Comparison of ENCODE assay signal across 12 mouse cellular contexts in the genomic region with DNA sequence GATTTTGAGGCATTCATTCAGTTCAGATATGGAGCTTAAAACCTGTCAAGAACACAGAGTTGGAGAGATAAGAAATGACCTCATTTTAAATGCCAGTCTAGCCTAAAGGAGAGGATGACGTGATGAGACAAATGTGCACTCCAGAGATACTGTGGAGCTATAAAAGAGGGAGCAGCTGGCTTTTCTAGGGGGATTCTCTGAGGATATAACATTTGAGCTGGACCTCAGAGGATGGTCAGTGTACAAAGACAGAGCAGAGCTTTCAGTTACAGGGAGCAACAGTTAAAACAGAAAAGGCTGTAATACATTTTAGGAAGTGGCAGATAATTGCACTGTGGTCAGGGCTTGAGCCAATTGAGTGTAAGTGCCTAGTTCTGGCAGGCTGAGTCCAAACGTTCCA. TPM values are rescaled to one million over a fixed set of nuclear protein-coding genes. Genes with fewer than 3 reads are reported as not detected.
DNase-seq lines count a peak whose midpoint lies in the region; ATAC-seq and TF ChIP-seq lines count a peak whose summit lies in the region.
"Had no signal": no experiment of that assay in that cellular context is flagged by ENCODE, and none has a peak within 500 bp of the region (broad histone marks: within the 10 kb centered on the region; RNA-seq: fewer than 3 reads in every experiment).

No protein-coding gene starts in this region.

- H3K4me3 ChIP-seq in stomach, embryonic 15.5 days (replicated peaks), result no peak overlapping the region
- H3K4me3 ChIP-seq in stomach, postnatal 0 days (ENCODE audit: low read depth, low read length), result no peak overlapping the region
- no peak overlapping the region for H3K4me3 ChIP-seq in liver, embryonic 16.5 days (ENCODE audit: low read depth, low read length)
- H3K4me3 ChIP-seq: embryonic facial prominence, embryonic 15.5 days; intestine, embryonic 15.5 days had no signal

- H3K9ac ChIP-seq in stomach, embryonic 15.5 days, result no peak overlapping the region
- no peak overlapping the region for H3K9ac ChIP-seq in stomach, postnatal 0 days (ENCODE audit: low read length)
- no peak overlapping the region for H3K9ac ChIP-seq in liver, embryonic 16.5 days (ENCODE audit: low read depth, low read length)
- H3K9ac ChIP-seq: embryonic facial prominence, embryonic 15.5 days; intestine, embryonic 15.5 days had no signal

- peak; percentile 23 for DNase-seq in embryo, embryonic 11 days
- DNase-seq in embryo, embryonic 9.5 days (ENCODE audit: extremely low spot score), result no peak
- no peak for DNase-seq in stomach, postnatal 0 days (ENCODE audit: low spot score)
- no peak for DNase-seq in cerebellum, adult 9-11 months
- no peak for DNase-seq in thymus, postnatal 4 days
- no peak for DNase-seq in spleen, adult 18-20 months
- DNase-seq: B cell, adult 2 months had no signal

- peak overlapping the region; percentile 37; the same call in 1 of the 2 replicates for H3K27ac ChIP-seq in stomach, embryonic 15.5 days
- H3K27ac ChIP-seq in stomach, postnatal 0 days (replicated peaks), result no peak overlapping the region; the same call in 1 of the 2 replicates
- H3K27ac ChIP-seq in liver, embryonic 16.5 days (ENCODE audit: low read length), result no peak overlapping the region
- H3K27ac ChIP-seq: embryonic facial prominence, embryonic 15.5 days; intestine, embryonic 15.5 days; macrophage had no signal

- H3K9me3 ChIP-seq in stomach, embryonic 15.5 days, result no peaks in the 10 kb centered on the region
- no peaks in the 10 kb centered on the region for H3K9me3 ChIP-seq in stomach, postnatal 0 days (ENCODE audit: control insufficient read depth, low read length)
- no peaks in the 10 kb centered on the region for H3K9me3 ChIP-seq in liver, embryonic 16.5 days (replicated peaks; ENCODE audit: control insufficient read depth, low read length)
- H3K9me3 ChIP-seq: embryonic facial prominence, embryonic 15.5 days; intestine, embryonic 15.5 days had no signal

- no peak for ATAC-seq in stomach, embryonic 15.5 days (ENCODE audit: insufficient read depth, low FRiP score, low read depth)
- no peak for ATAC-seq in stomach, postnatal 0 days (ENCODE audit: low FRiP score, low TSS enrichment)
- ATAC-seq in liver, embryonic 16.5 days (ENCODE audit: low read depth), result 0 out of 2 replicates have a peak, but pooled peaks have one; percentile 43
- ATAC-seq: intestine, embryonic 15.5 days had no signal

- no peaks in the 10 kb centered on the region for H3K27me3 ChIP-seq in stomach, embryonic 15.5 days (replicated peaks)
- no peaks in the 10 kb centered on the region for H3K27me3 ChIP-seq in stomach, postnatal 0 days (ENCODE audit: control insufficient read depth, insufficient read depth, low read length)
- no peaks in the 10 kb centered on the region for H3K27me3 ChIP-seq in liver, embryonic 16.5 days (ENCODE audit: control insufficient read depth, insufficient read depth, low read depth, low read length)
- H3K27me3 ChIP-seq: embryonic facial prominence, embryonic 15.5 days; intestine, embryonic 15.5 days had no signal

- no peak for TF ChIP-seq CTCF in stomach, postnatal 0 days (IDR thresholded peaks at IDR 0.05; ENCODE audit: low read depth)

- no peak overlapping the region for H3K4me2 ChIP-seq in stomach, embryonic 15.5 days
- H3K4me2 ChIP-seq in stomach, postnatal 0 days (replicated peaks; ENCODE audit: low read depth), result no peak overlapping the region
- no peak overlapping the region for H3K4me2 ChIP-seq in liver, embryonic 16.5 days (ENCODE audit: low read depth, low read length)
- H3K4me2 ChIP-seq: embryonic facial prominence, embryonic 15.5 days; intestine, embryonic 15.5 days had no signal

- peaks cover 8% of the 10 kb centered on the region; the same call in 1 of the 2 replicates for H3K4me1 ChIP-seq in stomach, embryonic 15.5 days
- no peaks in the 10 kb centered on the region for H3K4me1 ChIP-seq in stomach, postnatal 0 days (replicated peaks; ENCODE audit: control insufficient read depth, insufficient read depth)
- peaks cover 11% of the 10 kb centered on the region for H3K4me1 ChIP-seq in liver, embryonic 16.5 days (ENCODE audit: control insufficient read depth, low read depth, low read length)

- no peak for TF ChIP-seq EP300 in stomach, postnatal 0 days (optimal IDR thresholded peaks at IDR 0.05)

- no peaks in the 10 kb centered on the region for H3K36me3 ChIP-seq in stomach, embryonic 15.5 days
- no peaks in the 10 kb centered on the region for H3K36me3 ChIP-seq in stomach, postnatal 0 days (ENCODE audit: control insufficient read depth, insufficient read depth, low read length)
- no peaks in the 10 kb centered on the region for H3K36me3 ChIP-seq in liver, embryonic 16.5 days (ENCODE audit: control insufficient read depth, insufficient read depth)
- H3K36me3 ChIP-seq: embryonic facial prominence, embryonic 15.5 days; intestine, embryonic 15.5 days had no signal

- 8% methylated on average over 2 of the region's 2 CpGs for WGBS in stomach, embryonic 15.5 days
- 8% methylated on average over 2 of the region's 2 CpGs for WGBS in stomach, postnatal 0 days
- 6% methylated on average over 2 of the region's 2 CpGs for WGBS in liver, embryonic 16.5 days (ENCODE audit: insufficient replicate concordance)

RNA-seq across cellular contexts. Expression of a gene that starts 12.5 kb away (rescaled TPM):
- polyA plus RNA-seq in stomach, embryonic 15.5 days (2015; fragmentation: Nextera tagmentation; extraction: Ambion mirVana), result 59.2 and 60.5 TPM in 2 replicates
- polyA plus RNA-seq in stomach, postnatal 0 days (2015; fragmentation: Nextera tagmentation; extraction: Ambion mirVana), result 23.7 and 24.5 TPM in 2 replicates
- polyA plus RNA-seq in liver, embryonic 16.5 days (2015; fragmentation: Nextera tagmentation; extraction: Ambion mirVana), result 18.6 and 19.9 TPM in 2 replicates
